In genomic region chr4:148038600-148039253, GRCm38 (mm10) we compare ENCODE assay signal across 8 mouse cellular contexts. TPM values are rescaled to one million over a fixed set of nuclear protein-coding genes. Genes with fewer than 3 reads are reported as not detected.
DNase-seq lines count a peak whose midpoint lies in the region; ATAC-seq lines count a peak whose summit lies in the region.

TSS of gene Clcn6 (minus strand) at chr4:148038821.
TSS of gene Mthfr (plus strand) at chr4:148039077.

- intact Hi-C loops in gastrocnemius, postnatal 14 days (cut with DNase I; ENCODE audit: low total_unique reads): no loop called here
- intact Hi-C loops in left cerebral cortex, postnatal 10 days (cut with DNase I): no loop called here

- ATAC-seq in inflammation-experienced regulatory T-cells, adult 6 months: peak; percentile 87
- ATAC-seq in megakaryocyte-erythroid progenitor cell, adult 5-6 weeks (replicated peaks; ENCODE audit: low FRiP score, low TSS enrichment, poor library complexity, severe bottlenecking): peak; percentile 90

- peak; percentile 100 for DNase-seq in adrenal gland, adult (ENCODE audit: inconsistent age in 2 of 2, low spot score in 1 of 2)
- DNase-seq in embryo, embryonic 10.5 days (ENCODE audit: low spot score): peak; percentile 99
- DNase-seq in gastrocnemius, postnatal 14 days: peak; percentile 99
- peak; percentile 99 to 100 for DNase-seq in left cerebral cortex, postnatal 10 days (ENCODE audit: extremely low spot score in 1 of 2, low spot score in 2 of 2)
- peak; percentile 100 for DNase-seq in right cerebral cortex, postnatal 25 days
- peak; percentile 99 to 100 for DNase-seq in urinary bladder, postnatal 4 days (ENCODE audit: low spot score in 2 of 2)

RNA-seq across cellular contexts. Expression of gene Clcn6, which starts in this region (rescaled TPM):
- total RNA-seq in gastrocnemius, postnatal 14 days (2021): 1 to 10 TPM; 4.7 to 5.4 TPM
- polyA plus RNA-seq in inflammation-experienced regulatory T-cells, adult 6 months (2017; shearing (Covaris generic)): 1 to 10 TPM; 3.8 to 7.0 (median 6.3) TPM
- 10 to 100 TPM; 66.8 to 69.0 TPM for total RNA-seq in left cerebral cortex, postnatal 10 days (2021)
- total RNA-seq in megakaryocyte-erythroid progenitor cell, adult 5-6 weeks (2014; fragmentation: Nextera tagmentation): 5.6 and 6.9 TPM in 2 replicates
- total RNA-seq in megakaryocyte-erythroid progenitor cell, adult 5-6 weeks (2017): 2.9 and 4.4 TPM in 2 replicates

RNA-seq across cellular contexts. Expression of gene Mthfr, which starts in this region (rescaled TPM):
- total RNA-seq in gastrocnemius, postnatal 14 days (2021): 10 to 100 TPM; 12.0 to 12.3 TPM
- 10 to 100 TPM in 1 of 3 experiments, 1 to 10 TPM in 2; 9.2 to 12.0 (median 9.5) TPM for polyA plus RNA-seq in inflammation-experienced regulatory T-cells, adult 6 months (2017; shearing (Covaris generic))
- 10 to 100 TPM; 21.7 to 22.6 TPM for total RNA-seq in left cerebral cortex, postnatal 10 days (2021)
- total RNA-seq in megakaryocyte-erythroid progenitor cell, adult 5-6 weeks (2014; fragmentation: Nextera tagmentation): 2.2 and 5.8 TPM in 2 replicates
- 3.3 and 4.0 TPM in 2 replicates for total RNA-seq in megakaryocyte-erythroid progenitor cell, adult 5-6 weeks (2017)

Comparison
In these comparisons a context has a peak if more than half of its experiments do, and no peak if none do; other contexts are left out.
1. Peak in every context shown above with its lines: DNase-seq and ATAC-seq.
2. RNA of gene Clcn6 (total RNA-seq): 66.8 to 69.0 TPM in left cerebral cortex, postnatal 10 days; 2.9 to 6.9 TPM in megakaryocyte-erythroid progenitor cell, adult 5-6 weeks and 4.7 to 5.4 TPM in gastrocnemius, postnatal 14 days; every median in the first group is over 4 times any median in the second.